Mouse (Mus musculus) CD4-positive, CD25-positive, alpha-beta regulatory T cell, adult 4 months (primary cell): ENCODE measurements around the gene Trappc3. TPM values are rescaled to one million over a fixed set of nuclear protein-coding genes. Genes with fewer than 3 reads are reported as not detected.
A peak's percentile ranks its signal among the peaks of the same experiment; 100 is the strongest.

ENCODE experiments used
- ATAC-seq: one replicate; pipeline ENCODE4 v1.8.0; 2017
- polyA plus RNA-seq, 2 experiments: library from polyadenylated mRNA; unstranded; fragments of 100-300 nt; shearing (Covaris generic); gene quantifications; one replicate each; pipeline ENCODE4 v1.2.1; 2017

The Trappc3 gene
- polyA plus RNA-seq, 2 experiments from 2014 or later, result 64.4 to 121 TPM

- ATAC-seq, result no peak
These were observed 10.4 kb upstream of the Trappc3 start for GRCm38 (mm10) chr4:126251655-126252254.

GRCm38 (mm10) chr4:126252411-126253237 lies 9.5 kb upstream of the Trappc3 start:
- no peak for ATAC-seq

GRCm38 (mm10) chr4:126253637-126254272 lies 8.4 kb upstream of the Trappc3 start:
- ATAC-seq, result peak; percentile 23

GRCm38 (mm10) chr4:126254315-126255112 lies 7.6 kb upstream of the Trappc3 start:
- ATAC-seq, result no peak

- ATAC-seq, result no peak
These were observed 6.8 kb upstream of the Trappc3 start for GRCm38 (mm10) chr4:126255113-126256001.

GRCm38 (mm10) chr4:126256131-126256791 lies 5.9 kb upstream of the Trappc3 start, which contains the start of gene Map7d1:
Map7d1 (minus strand) TSS chr4:126256343.
- peak; percentile 76 for ATAC-seq

- ATAC-seq, result no peak
These were observed 4.9 kb upstream of the Trappc3 start for GRCm38 (mm10) chr4:126256967-126257881.

- ATAC-seq, result no peak
These were observed 3.1 kb upstream of the Trappc3 start for GRCm38 (mm10) chr4:126259063-126259462.

GRCm38 (mm10) chr4:126259523-126260160 lies 2.5 kb upstream of the Trappc3 start:
- peak; percentile 50 for ATAC-seq

GRCm38 (mm10) chr4:126260520-126261201 lies 1.5 kb upstream of the Trappc3 start:
- no peak for ATAC-seq

- ATAC-seq, result no peak
These were observed 859 bp upstream of the Trappc3 start for GRCm38 (mm10) chr4:126261266-126261665.

GRCm38 (mm10) chr4:126261675-126262074 lies 450 bp upstream of the Trappc3 start:
- no peak for ATAC-seq

- no peak for ATAC-seq
These were observed 7.2 kb downstream of the Trappc3 start for GRCm38 (mm10) chr4:126269292-126269691.

- no peak for ATAC-seq
These were observed 11.6 kb downstream of the Trappc3 start for GRCm38 (mm10) chr4:126273753-126274152.

- ATAC-seq, result no peak
These were observed 13.0 kb downstream of the Trappc3 start for GRCm38 (mm10) chr4:126275081-126275480.

- no peak for ATAC-seq
These were observed 13.6 kb downstream of the Trappc3 start for GRCm38 (mm10) chr4:126275681-126276131.

GRCm38 (mm10) chr4:126277906-126278564 lies 15.9 kb downstream of the Trappc3 start:
- ATAC-seq, result peak; percentile 80

- no peak for ATAC-seq
These were observed 16.4 kb downstream of the Trappc3 start for GRCm38 (mm10) chr4:126278565-126278915.
